Mouse (Mus musculus) spleen, adult 2 months (tissue): ENCODE measurements around the gene Plekhh3.

Source experiments
- CTCF ChIP-seq: fragments of 200-500 bp; IDR thresholded peaks from 2 replicates; pipeline ENCODE4 v1.5.1; 2011; ENCODE audit warnings: mild to moderate bottlenecking, inconsistent platforms; ENCODE audit not compliant: insufficient read depth, insufficient read length, insufficient replicate concordance; ENCODE audit errors: extremely low read depth
- POLR2A ChIP-seq: fragments of 200-500 bp; IDR thresholded peaks from 2 replicates; pipeline ENCODE4 v1.6.1; 2011; ENCODE audit warnings: low read depth, low read length, inconsistent platforms

GRCm38 (mm10) chr11:101131701-101132100 lies 39.5 kb downstream of the Plekhh3 start:
- no peak for TF ChIP-seq CTCF
- no peak for TF ChIP-seq POLR2A
